Mouse (Mus musculus) thymus, postnatal 36 days (tissue): ENCODE measurements around the gene Tmem63c.
A peak's percentile ranks its signal among the peaks of the same experiment; 100 is the strongest.

Experiments used
- DNase-seq, 2 experiments: peaks; one replicate each; pipeline ENCODE4 v3.0.0; 2022; ENCODE audit warnings: mixed read lengths in 2 of 2

Tmem63c gene

GRCm38 (mm10) chr12:87021040-87021439 is at the start of gene Tmem63c:
Tmem63c (plus strand) TSS chr12:87021340.
- DNase-seq: no peak

- no peak for DNase-seq
These were observed 47.9 kb upstream of the Tmem63c start for GRCm38 (mm10) chr12:86973216-86973615.

DNA sequence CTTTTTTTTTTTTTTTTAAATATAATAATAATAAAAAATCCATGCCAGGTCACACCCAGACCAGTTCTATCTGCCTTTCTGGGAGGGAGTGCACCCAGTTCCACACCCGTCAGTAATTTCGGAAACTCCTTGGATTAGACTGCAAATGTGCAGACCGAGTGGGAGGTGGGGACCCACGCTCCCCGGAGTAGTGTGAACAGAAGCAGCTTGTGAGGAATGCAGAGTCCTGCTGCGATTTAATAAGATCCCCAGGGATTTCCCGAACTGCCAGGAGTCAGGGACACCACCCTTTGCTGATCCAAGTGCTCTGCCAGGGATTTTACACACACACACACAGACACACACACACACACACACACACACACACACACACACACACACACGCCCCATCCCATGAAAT is 47.4 kb upstream of the Tmem63c start:
- no peak for DNase-seq

GRCm38 (mm10) chr12:86974387-86975288 is 46.5 kb upstream of the Tmem63c start:
- DNase-seq: peak; percentile 64 to 71

DNA sequence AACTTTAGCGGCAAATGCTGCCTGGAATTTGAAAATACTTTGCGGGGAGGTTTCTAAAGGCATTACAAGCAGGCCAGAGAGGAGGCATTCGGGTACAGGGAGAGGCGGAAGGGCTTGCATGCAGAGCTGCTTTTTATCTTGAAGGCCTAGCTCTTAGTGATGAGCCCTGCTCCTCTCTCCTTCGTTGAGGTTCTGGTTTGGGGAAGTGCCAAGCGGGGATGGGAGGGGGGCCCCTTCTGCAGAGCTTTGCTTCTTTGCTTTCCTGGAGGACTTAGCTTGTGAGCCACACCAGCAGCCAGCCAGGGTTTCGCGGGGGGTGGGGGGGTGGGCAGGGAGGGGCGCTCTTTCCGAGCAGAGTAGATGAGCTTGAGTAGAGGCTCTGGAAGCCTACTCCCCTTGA is 45.4 kb upstream of the Tmem63c start:
- no peak for DNase-seq

DNA sequence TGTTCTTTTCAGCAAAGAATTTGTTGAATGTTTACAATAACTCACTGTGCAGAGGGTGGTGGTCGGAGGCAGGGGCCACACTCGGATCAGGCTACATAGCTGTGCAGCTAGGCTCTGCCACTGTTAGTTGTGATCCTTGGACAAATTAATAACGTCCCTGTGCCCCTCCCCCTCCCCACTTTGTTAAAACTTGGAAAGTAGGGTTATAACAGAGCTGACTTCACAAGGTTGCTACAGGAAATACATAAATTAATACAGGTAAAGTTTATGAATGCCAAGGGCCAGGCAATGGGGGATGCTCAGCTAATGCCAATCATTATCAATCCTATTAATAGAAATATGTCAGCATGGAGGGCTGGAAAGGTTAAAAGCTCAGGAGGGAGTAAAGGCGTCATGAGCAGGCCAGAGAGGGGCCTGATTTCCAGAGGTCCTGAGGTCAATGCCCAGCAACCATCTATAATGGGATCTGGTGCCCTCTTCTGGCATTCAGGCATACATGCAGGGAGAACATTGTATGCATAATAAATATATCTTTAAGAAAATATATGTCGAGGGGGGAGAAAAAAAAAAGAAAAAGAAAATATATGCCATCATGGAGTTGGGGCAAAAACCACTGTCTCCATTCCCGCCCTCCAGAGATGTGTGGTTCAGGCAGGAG is 44.5 kb upstream of the Tmem63c start:
- no peak for DNase-seq

DNA sequence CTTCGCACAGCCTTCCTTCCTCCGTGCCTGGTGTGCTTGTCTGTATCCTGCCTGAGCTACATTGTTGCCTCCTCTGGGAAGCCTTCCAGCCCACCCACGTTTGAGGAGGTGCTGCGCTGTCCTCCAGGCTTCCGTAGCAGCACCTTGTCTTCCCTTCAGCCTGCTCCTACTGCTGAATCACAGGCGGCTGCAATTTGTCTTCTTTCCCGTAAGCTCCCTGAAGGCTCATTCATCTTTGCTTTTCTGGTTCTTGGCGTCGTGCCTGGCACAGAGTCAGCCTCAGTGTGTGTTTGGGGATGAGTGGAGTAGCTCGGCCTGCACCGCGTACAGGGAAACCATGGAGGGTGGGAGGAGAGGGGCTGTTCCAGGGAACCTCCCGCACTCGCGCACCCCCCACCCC is 43.3 kb upstream of the Tmem63c start:
- DNase-seq: no peak

DNA sequence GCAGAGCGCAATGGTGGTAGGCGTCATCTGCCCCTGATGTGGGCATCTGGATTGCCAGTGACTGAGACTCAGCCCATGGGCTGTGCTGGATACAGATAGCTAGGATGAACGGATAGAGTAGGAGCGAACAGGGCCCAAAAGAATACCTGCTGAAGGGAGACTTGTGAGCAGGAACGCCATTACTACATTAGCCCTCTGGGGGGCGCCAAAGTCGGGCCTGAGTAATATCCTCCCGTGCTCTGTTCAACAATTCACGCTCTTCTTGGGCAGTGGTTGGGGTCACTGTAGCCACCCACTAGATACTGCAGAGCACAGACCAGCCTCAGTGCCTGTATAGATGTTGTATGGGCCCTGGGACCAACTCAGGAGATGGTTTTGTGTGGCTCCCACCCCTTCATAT is 40.0 kb upstream of the Tmem63c start:
- no peak for DNase-seq

- DNase-seq: peak; percentile 37 to 39
These were observed 37.5 kb upstream of the Tmem63c start for GRCm38 (mm10) chr12:86983470-86984193.

GRCm38 (mm10) chr12:86984194-86984555 is 37.0 kb upstream of the Tmem63c start:
- no peak for DNase-seq

- DNase-seq: no peak
These were observed 34.6 kb upstream of the Tmem63c start for GRCm38 (mm10) chr12:86986562-86986961.

GRCm38 (mm10) chr12:86988227-86988626 is 32.9 kb upstream of the Tmem63c start:
- DNase-seq: no peak

DNA sequence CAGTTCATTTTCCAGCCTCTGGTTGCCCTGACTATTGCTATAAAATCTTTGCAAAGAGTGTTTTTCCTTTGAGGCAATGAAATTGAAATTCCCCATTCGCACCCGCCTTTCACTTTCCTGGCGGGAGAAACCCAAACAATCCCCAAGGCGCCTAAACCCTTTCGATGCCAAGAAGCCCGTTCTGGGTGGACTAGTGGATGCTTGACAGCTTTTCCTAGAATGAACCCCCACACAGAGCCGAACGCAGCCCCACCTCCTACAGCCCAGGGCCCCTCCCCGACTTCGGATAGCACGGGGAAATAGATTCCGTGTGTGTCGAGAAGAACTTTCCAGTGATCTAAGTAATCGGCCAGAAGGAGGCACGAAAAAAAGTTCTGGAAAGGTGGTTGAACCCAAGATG is 31.8 kb upstream of the Tmem63c start:
- DNase-seq: no peak

GRCm38 (mm10) chr12:86989890-86990754 is 31.0 kb upstream of the Tmem63c start, which contains the start of gene Zdhhc22:
Zdhhc22 (minus strand) TSS chr12:86990430.
- no peak for DNase-seq

DNA sequence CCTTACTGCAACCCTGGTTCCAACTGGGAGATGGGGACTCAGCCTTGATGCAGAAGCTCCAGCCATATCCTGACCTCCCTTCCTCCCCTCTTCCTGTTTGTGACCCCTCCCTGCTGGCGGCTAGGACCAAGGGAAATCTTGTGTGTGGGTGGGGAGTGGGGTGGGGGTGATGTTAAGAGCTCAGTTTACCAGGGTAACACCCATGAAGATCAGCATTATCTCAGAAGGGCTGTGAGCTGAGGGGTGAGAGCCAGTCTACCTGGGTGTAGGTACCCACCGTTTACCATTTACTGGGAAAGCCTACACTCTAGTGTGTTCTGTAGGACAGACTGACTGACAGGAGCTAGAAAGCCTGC is 30.4 kb upstream of the Tmem63c start:
- no peak for DNase-seq

DNA sequence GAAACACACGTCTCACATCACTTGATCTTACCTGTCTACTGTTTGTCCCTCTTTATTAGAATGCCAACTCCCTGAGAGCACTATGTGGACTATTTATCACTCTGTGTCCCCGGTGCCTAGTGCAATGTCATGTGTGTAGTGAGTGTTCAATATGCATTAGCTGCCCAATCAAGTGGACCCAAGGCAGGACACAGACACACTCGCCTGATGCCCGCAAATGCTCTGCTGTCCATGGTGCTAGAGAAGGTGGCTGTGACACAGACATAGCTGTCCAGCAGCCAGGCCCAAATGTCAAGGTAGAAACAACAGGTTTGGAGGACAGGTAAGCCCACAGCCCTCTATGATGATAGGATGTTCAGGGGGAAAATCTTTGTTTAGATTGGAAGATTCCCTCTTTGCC is 27.0 kb upstream of the Tmem63c start:
- DNase-seq: no peak

DNA sequence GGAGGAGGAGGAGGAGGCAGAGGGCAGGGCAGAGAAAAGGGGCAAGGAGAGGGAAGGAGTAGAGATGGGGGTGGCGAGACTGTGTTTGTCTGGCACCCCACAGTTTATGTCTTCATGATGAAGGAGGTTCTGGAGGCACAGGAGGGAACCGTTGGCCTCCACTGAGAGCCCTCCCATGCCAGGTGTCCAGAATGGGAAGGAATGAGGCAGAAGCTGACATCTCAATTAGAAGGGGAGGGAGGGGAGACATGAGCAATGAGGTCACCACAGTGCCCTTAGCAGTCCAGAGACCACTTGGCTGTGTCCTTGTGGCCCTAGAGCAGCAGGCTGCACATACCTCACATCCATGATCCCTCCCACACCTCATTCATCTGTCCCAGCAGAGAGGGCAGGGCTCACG is 26.4 kb upstream of the Tmem63c start:
- DNase-seq: no peak

DNA sequence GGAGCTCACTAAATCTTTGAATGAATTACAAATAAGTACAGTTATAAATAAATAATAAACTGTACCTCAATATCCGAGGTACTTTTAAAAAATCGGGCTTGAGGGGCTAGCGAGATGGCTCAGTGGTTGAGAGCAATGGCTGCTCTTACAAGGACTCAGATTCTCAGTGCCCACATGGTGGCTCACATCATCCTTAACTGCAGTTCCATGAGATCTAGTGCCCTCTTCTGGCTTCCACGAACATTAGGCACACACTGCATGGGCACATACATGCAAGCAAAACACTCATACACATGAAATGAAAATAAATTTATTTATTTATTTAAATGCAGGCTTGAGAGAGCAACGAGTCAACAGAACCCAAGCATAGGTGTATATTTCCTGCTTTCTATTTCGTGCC is 25.2 kb upstream of the Tmem63c start:
- DNase-seq: no peak

GRCm38 (mm10) chr12:86998699-86999098 is 22.4 kb upstream of the Tmem63c start:
- no peak for DNase-seq

- DNase-seq: no peak
These were observed 21.8 kb upstream of the Tmem63c start for GRCm38 (mm10) chr12:86999283-86999820.

DNA sequence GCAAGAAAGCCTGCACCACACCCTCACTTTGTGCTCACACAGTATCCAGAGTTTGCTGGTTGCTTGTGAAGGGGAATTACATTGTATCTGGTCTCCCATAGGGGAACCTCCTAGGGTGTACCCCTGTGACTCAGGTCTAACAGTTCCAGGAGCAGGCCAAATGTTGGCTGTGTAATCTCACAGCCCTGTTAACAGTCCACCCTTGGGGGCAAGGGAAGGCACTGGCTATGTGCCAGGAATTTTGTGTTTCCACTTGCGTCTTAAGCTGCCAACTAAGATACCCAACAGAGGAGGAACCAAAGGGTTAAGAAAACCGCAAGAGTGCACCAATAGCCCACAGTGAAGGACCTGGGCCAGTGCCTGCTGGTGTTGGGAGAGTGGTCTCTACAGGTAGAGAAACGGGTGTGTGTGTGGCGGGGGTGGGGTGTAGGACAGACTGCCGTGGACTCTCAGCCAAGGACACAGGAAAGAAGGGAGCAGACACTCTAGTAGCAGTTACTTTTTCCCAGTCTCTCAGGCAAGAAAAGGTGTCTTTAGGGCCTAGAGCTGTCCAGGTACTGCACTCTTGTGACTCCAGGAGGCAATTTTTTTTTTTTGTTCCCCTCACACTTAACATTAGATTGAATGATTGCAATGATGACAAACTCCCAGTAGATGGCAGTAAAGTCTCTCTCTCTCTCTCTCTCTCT is 20.8 kb upstream of the Tmem63c start:
- no peak for DNase-seq

GRCm38 (mm10) chr12:87000840-87001176 is 20.3 kb upstream of the Tmem63c start:
- DNase-seq: no peak
